Mouse (Mus musculus): Measurements from ENCODE around the gene Npas3. TPM values are rescaled to one million over a fixed set of nuclear protein-coding genes. Genes with fewer than 3 reads are reported as not detected.

Gene Npas3
- polyA plus RNA-seq, 1 experiment = 1.2 TPM

DNA sequence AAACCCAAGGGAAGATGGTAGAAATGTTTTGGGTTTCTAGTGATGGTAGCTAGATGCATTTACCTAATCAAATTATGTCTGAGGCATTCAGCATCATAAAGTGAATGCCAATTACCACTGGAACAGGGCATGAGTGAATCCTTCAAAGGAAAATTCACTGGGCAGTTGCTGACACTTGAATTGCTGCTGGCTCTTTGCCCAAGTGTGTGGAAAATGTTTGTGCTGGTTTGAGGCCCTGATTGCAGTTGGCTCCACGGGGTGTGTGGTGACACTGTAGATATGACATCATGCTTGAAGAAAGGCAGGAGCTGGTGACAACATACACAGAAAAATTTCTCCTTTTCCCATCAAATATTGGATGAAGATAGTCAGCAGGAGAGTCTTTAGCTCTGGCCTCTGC lies 382.1 kb downstream of the Npas3 start:
- no peaks in the 10 kb centered on the region for H3K9me3 ChIP-seq (replicated peaks; ENCODE audit: control insufficient read depth, insufficient read depth, low read length, poor library complexity, severe bottlenecking)
- no peaks in the 10 kb centered on the region for H3K36me3 ChIP-seq (ENCODE audit: control insufficient read depth, insufficient read depth, low read length, poor library complexity, severe bottlenecking)
- no peak overlapping the region for H3K27ac ChIP-seq (ENCODE audit: insufficient read depth, low read length)
- TF ChIP-seq POLR2A (IDR thresholded peaks at IDR 0.05; ENCODE audit: insufficient read depth, low read length) = no peak
- TF ChIP-seq EP300 (IDR thresholded peaks at IDR 0.05; ENCODE audit: insufficient read depth, low read depth, low read length) = no peak
- no peak for TF ChIP-seq CTCF (IDR thresholded peaks at IDR 0.05; ENCODE audit: low read depth, low read length)
- H3K27me3 ChIP-seq (ENCODE audit: control insufficient read depth, insufficient read depth, low read length, poor library complexity, severe bottlenecking) = 0 out of 2 replicates have a peak, but pooled peaks cover 2% of the 10 kb centered on the region
- H3K4me3 ChIP-seq (ENCODE audit: low read depth, low read length) = no peak overlapping the region
- H3K9ac ChIP-seq (ENCODE audit: low read depth, poor library complexity, severe bottlenecking) = no peak overlapping the region
- H3K4me1 ChIP-seq (ENCODE audit: control insufficient read depth, insufficient read depth, low read length) = no peaks in the 10 kb centered on the region

DNA sequence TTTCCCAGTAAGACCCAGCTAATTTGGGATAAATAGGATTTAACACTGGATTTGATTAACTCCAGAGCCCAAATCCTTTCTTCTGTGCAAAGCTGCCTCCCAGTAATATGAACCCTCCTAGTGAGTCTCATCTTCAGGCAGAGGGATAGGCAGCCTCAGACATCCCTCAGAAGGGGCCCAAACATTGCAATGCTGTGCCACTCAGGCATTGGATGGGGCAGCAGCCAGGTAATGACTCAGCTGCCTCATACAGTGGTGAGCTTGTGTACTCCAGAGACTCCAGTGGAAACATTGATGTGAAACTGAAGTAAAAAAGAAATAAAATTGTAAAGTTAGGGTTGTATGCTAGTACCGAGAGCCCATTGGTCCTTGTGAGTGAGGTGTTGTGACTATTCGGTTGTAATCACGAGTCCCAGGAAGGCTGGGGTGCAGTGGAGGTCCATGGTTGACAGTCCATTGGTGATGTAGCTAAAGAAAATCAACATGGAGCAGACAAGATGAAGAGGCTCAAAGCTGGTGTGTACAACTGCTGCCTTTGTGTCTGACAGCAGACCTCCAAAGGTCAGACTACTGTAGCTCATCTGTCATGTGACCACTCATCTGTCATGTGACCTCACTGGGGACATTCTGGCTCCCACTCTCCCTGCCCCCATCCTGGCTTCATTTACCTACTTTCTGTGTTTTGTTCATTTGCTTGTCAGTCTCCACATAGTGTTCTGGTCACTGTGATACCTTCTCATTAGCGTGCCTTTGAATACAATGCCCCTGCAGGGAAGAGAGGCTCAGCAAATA lies 383.0 kb downstream of the Npas3 start:
- TF ChIP-seq POLR2A (IDR thresholded peaks at IDR 0.05; ENCODE audit: insufficient read depth, low read length) = no peak
- TF ChIP-seq EP300 (IDR thresholded peaks at IDR 0.05; ENCODE audit: insufficient read depth, low read depth, low read length) = no peak
- no peak for TF ChIP-seq CTCF (IDR thresholded peaks at IDR 0.05; ENCODE audit: low read depth, low read length)
- Histone ChIP-seq H3K36me3 (ENCODE audit: control insufficient read depth, insufficient read depth, low read length, poor library complexity, severe bottlenecking) (no peaks in the 10 kb centered on the region), H3K9ac (ENCODE audit: low read depth, poor library complexity, severe bottlenecking) (no peak overlapping the region), H3K27ac (ENCODE audit: insufficient read depth, low read length) (no peak overlapping the region), H3K4me3 (ENCODE audit: low read depth, low read length) (no peak overlapping the region), H3K9me3 (replicated peaks; ENCODE audit: control insufficient read depth, insufficient read depth, low read length, poor library complexity, severe bottlenecking) (no peaks in the 10 kb centered on the region), H3K4me1 (ENCODE audit: control insufficient read depth, insufficient read depth, low read length) (no peaks in the 10 kb centered on the region), H3K27me3 (ENCODE audit: control insufficient read depth, insufficient read depth, low read length, poor library complexity, severe bottlenecking) (no peaks in the 10 kb centered on the region; the same call in 1 of the 2 replicates)

DNA sequence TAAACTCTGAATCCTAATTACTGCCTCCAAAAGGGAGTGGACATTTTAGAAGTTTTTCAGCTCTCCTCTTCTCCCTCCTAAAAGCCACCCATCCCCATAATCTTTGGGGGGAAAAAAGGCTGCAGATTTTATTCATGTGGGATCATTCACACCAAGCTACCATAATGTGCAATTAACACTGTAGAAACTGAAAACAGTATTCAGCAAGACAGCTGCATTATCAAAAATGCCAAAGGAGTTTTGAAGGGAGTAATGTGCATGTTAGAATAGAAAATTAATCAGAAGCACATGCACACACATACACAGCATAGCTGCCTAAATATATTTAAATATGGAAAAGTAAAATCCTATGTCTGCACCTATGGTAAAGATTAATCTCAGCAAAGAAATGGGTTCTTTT lies 390.1 kb downstream of the Npas3 start:
- no peak overlapping the region for H3K27ac ChIP-seq (ENCODE audit: insufficient read depth, low read length)
- no peaks in the 10 kb centered on the region; the same call in 1 of the 2 replicates for H3K27me3 ChIP-seq (ENCODE audit: control insufficient read depth, insufficient read depth, low read length, poor library complexity, severe bottlenecking)

DNA sequence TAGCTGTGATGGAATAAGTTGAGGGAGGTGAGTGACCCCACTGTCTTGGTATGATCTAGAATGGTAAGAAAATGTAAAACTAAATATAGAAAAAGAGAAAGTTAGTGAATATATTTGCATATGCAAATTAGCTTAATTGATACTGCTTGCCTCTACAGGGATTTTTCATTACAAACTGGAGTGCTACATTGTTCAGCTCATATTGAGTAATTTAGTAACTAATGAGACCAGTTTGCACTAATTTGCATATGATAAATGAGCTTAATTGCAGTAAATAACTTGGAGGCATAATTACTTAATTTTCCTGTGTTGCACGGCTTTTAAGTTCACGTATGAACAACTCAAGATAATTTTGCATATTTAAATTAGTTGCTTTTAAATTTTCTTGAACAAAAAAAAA lies 398.8 kb downstream of the Npas3 start:
- Histone ChIP-seq H3K4me1 (ENCODE audit: control insufficient read depth, insufficient read depth, low read length) (no peaks in the 10 kb centered on the region), H3K9ac (ENCODE audit: low read depth, poor library complexity, severe bottlenecking) (no peak overlapping the region), H3K27ac (ENCODE audit: insufficient read depth, low read length) (no peak overlapping the region), H3K4me3 (ENCODE audit: low read depth, low read length) (no peak overlapping the region), H3K9me3 (replicated peaks; ENCODE audit: control insufficient read depth, insufficient read depth, low read length, poor library complexity, severe bottlenecking) (no peaks in the 10 kb centered on the region), H3K36me3 (ENCODE audit: control insufficient read depth, insufficient read depth, low read length, poor library complexity, severe bottlenecking) (no peaks in the 10 kb centered on the region), H3K27me3 (ENCODE audit: control insufficient read depth, insufficient read depth, low read length, poor library complexity, severe bottlenecking) (no peaks in the 10 kb centered on the region)
- TF ChIP-seq CTCF (IDR thresholded peaks at IDR 0.05; ENCODE audit: low read depth, low read length) (no peak), EP300 (IDR thresholded peaks at IDR 0.05; ENCODE audit: insufficient read depth, low read depth, low read length) (no peak), POLR2A (IDR thresholded peaks at IDR 0.05; ENCODE audit: insufficient read depth, low read length) (no peak)

More for the DNA sequence above, 390.1 kb downstream of the Npas3 start:
- TF ChIP-seq CTCF (IDR thresholded peaks at IDR 0.05; ENCODE audit: low read depth, low read length) (no peak), POLR2A (IDR thresholded peaks at IDR 0.05; ENCODE audit: insufficient read depth, low read length) (no peak), EP300 (IDR thresholded peaks at IDR 0.05; ENCODE audit: insufficient read depth, low read depth, low read length) (no peak)
- H3K9me3 ChIP-seq (replicated peaks; ENCODE audit: control insufficient read depth, insufficient read depth, low read length, poor library complexity, severe bottlenecking) = no peaks in the 10 kb centered on the region
- no peaks in the 10 kb centered on the region for H3K4me1 ChIP-seq (ENCODE audit: control insufficient read depth, insufficient read depth, low read length)
- H3K36me3 ChIP-seq (ENCODE audit: control insufficient read depth, insufficient read depth, low read length, poor library complexity, severe bottlenecking) = no peaks in the 10 kb centered on the region
- H3K4me3 ChIP-seq (ENCODE audit: low read depth, low read length) = no peak overlapping the region
- no peak overlapping the region for H3K9ac ChIP-seq (ENCODE audit: low read depth, poor library complexity, severe bottlenecking)

DNA sequence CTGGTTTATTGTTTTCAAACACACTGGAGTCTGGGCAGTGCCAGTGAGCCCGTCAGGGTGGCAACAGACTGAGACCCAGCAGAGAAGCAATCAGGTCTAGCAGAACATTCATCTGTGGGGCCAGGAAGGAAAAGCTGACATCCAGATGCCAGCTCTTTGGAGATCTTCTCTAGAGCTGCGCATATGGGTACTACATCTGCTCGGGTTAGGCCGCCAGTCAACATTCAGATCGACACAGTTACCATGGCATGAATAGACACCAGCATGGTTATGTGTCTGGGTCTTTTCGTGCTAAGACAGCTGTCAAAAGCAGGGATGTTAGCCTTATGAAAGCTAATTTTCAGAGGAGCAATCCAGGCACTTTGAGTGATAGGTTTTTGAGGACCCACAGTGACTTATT lies 407.8 kb downstream of the Npas3 start:
- TF ChIP-seq CTCF (IDR thresholded peaks at IDR 0.05; ENCODE audit: low read depth, low read length) = no peak
- no peak for TF ChIP-seq EP300 (IDR thresholded peaks at IDR 0.05; ENCODE audit: insufficient read depth, low read depth, low read length)
- TF ChIP-seq POLR2A (IDR thresholded peaks at IDR 0.05; ENCODE audit: insufficient read depth, low read length) = no peak
- no peak overlapping the region for H3K27ac ChIP-seq (ENCODE audit: insufficient read depth, low read length)
- H3K4me1 ChIP-seq (ENCODE audit: control insufficient read depth, insufficient read depth, low read length) = no peaks in the 10 kb centered on the region
- H3K36me3 ChIP-seq (ENCODE audit: control insufficient read depth, insufficient read depth, low read length, poor library complexity, severe bottlenecking) = no peaks in the 10 kb centered on the region
- H3K4me3 ChIP-seq (ENCODE audit: low read depth, low read length) = no peak overlapping the region
- H3K27me3 ChIP-seq (ENCODE audit: control insufficient read depth, insufficient read depth, low read length, poor library complexity, severe bottlenecking) = no peaks in the 10 kb centered on the region
- H3K9ac ChIP-seq (ENCODE audit: low read depth, poor library complexity, severe bottlenecking) = no peak overlapping the region
- no peaks in the 10 kb centered on the region for H3K9me3 ChIP-seq (replicated peaks; ENCODE audit: control insufficient read depth, insufficient read depth, low read length, poor library complexity, severe bottlenecking)

DNA sequence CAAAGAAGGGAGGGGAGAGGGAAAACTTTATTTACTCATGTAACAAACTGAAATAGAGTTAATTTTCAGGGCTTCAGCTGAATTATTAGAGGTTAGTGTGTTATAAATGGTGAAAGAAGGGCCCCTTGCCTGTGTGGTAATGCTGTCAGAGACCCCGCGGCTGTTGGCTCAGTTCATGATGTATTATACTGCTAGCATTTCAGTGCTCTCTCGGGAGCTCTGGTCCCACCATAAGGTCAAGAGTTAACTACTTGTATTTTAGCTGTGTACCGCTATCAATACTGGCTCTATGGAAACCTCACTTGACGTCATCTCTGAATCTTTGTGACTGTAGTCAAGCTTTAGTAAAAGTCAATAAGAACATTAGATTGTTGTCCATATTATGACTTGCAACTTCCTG lies 415.6 kb downstream of the Npas3 start:
- TF ChIP-seq EP300 (IDR thresholded peaks at IDR 0.05; ENCODE audit: insufficient read depth, low read depth, low read length) = no peak
- TF ChIP-seq POLR2A (IDR thresholded peaks at IDR 0.05; ENCODE audit: insufficient read depth, low read length) = no peak
- no peak for TF ChIP-seq CTCF (IDR thresholded peaks at IDR 0.05; ENCODE audit: low read depth, low read length)
- Histone ChIP-seq H3K27me3 (ENCODE audit: control insufficient read depth, insufficient read depth, low read length, poor library complexity, severe bottlenecking) (no peaks in the 10 kb centered on the region), H3K9ac (ENCODE audit: low read depth, poor library complexity, severe bottlenecking) (no peak overlapping the region), H3K4me1 (ENCODE audit: control insufficient read depth, insufficient read depth, low read length) (no peaks in the 10 kb centered on the region), H3K4me3 (ENCODE audit: low read depth, low read length) (no peak overlapping the region), H3K27ac (ENCODE audit: insufficient read depth, low read length) (no peak overlapping the region), H3K9me3 (replicated peaks; ENCODE audit: control insufficient read depth, insufficient read depth, low read length, poor library complexity, severe bottlenecking) (no peaks in the 10 kb centered on the region), H3K36me3 (ENCODE audit: control insufficient read depth, insufficient read depth, low read length, poor library complexity, severe bottlenecking) (no peaks in the 10 kb centered on the region)

All from ES-Bruce4 (cell line).